Mouse (Mus musculus) forebrain, embryonic 13.5 days (tissue): ENCODE data around the gene Ttyh3. TPM values are rescaled to one million over a fixed set of nuclear protein-coding genes. Genes with fewer than 3 reads are reported as not detected.
A peak's percentile ranks its signal among the peaks of the same experiment; 100 is the strongest.

ENCODE experiments used
- ATAC-seq: fragments of 200-750 bp; cut with Nextera tagmentation; 2 replicates; pipeline ENCODE4 v1.8.0; 2017
- H3K27ac ChIP-seq: fragments of 300-500 bp; sonication (generic); 2 replicates; pipeline ENCODE4 v1.5.1; 2015; ENCODE audit warnings: inconsistent platforms, mild to moderate bottlenecking, moderate library complexity
- H3K27me3 ChIP-seq: fragments of 300-500 bp; sonication (generic); 2 replicates; pipeline ENCODE4 v1.6.1; 2015; ENCODE audit warnings: mild to moderate bottlenecking, inconsistent platforms
- H3K36me3 ChIP-seq: fragments of 300-500 bp; sonication (generic); 2 replicates; pipeline ENCODE4 v1.6.1; 2015; ENCODE audit warnings: mild to moderate bottlenecking, inconsistent platforms; ENCODE audit not compliant: poor library complexity, severe bottlenecking
- H3K4me1 ChIP-seq: fragments of 300-500 bp; sonication (generic); 2 replicates; pipeline ENCODE4 v1.6.1; 2015; ENCODE audit warnings: inconsistent platforms
- H3K4me2 ChIP-seq: fragments of 300-500 bp; sonication (generic); 2 replicates; pipeline ENCODE4 v1.6.1; 2015; ENCODE audit warnings: inconsistent platforms, mild to moderate bottlenecking, moderate library complexity
- H3K4me3 ChIP-seq: fragments of 300-500 bp; sonication (generic); 2 replicates; pipeline ENCODE4 v1.5.1; 2015; ENCODE audit warnings: mild to moderate bottlenecking, inconsistent platforms
- H3K9ac ChIP-seq: fragments of 300-500 bp; sonication (generic); 2 replicates; pipeline ENCODE4 v1.6.1; 2015; ENCODE audit warnings: mild to moderate bottlenecking, inconsistent platforms
- H3K9me3 ChIP-seq: fragments of 300-500 bp; sonication (generic); replicated peaks from 2 replicates; pipeline ENCODE4 v1.6.1; 2016; ENCODE audit warnings: inconsistent platforms
- WGBS: fragments of 180-500 bp; shearing (Covaris S2); methylation state at CpG from one replicate; pipeline ENCODE4 v1.1.7; 2015; 5-methylcytosine and 5-hydroxymethylcytosine counted together
- polyA plus RNA-seq: library from polyadenylated mRNA; unstranded; fragments of >200 nt; fragmentation: Nextera tagmentation; extraction: Ambion mirVana; gene quantifications from 2 replicates; pipeline ENCODE4 v1.2.1, GENCODE M21; 2015

The Ttyh3 gene
- polyA plus RNA-seq, 1 experiment from 2014 or later, result 59.3 TPM

DNA sequence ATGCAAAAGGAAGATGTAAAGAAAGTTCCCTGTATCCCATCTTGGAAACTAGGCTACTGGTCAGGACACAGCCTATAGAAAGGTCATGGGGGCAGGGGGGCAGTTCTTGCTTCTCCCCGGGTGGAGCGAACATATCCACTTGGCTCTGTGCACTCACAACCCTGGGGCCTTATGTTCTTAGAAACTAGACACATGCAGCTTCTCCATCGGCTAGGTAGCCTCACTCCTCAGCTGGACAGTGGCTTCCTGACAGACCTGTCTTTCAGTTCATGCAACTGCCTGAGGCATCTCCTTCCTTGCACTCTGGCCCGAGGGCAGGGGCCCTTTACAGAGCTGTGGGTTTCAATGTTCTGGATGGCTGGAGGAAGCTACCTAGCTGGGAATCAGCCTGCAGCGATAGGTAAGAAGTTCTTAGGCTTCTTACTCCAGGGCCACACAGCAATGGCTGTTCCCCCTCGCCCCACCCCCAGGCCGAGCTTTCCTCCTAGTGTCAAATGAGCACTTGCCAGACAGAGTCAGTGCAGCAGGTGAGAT, 1.1 kb upstream of the Ttyh3 start:
- Histone ChIP-seq H3K27ac (peak overlapping the region; percentile 94), H3K4me2 (peak overlapping the region; percentile 68), H3K27me3 (no peaks in the 10 kb centered on the region), H3K4me3 (peak overlapping the region; percentile 98), H3K9me3 (no peaks in the 10 kb centered on the region), H3K9ac (peak overlapping the region; percentile 61), H3K4me1 (peaks cover 46% of the 10 kb centered on the region), H3K36me3 (peaks cover 15% of the 10 kb centered on the region)
- no peak for ATAC-seq
- 66% methylated on average over 7 of the region's 7 CpGs for WGBS

DNA sequence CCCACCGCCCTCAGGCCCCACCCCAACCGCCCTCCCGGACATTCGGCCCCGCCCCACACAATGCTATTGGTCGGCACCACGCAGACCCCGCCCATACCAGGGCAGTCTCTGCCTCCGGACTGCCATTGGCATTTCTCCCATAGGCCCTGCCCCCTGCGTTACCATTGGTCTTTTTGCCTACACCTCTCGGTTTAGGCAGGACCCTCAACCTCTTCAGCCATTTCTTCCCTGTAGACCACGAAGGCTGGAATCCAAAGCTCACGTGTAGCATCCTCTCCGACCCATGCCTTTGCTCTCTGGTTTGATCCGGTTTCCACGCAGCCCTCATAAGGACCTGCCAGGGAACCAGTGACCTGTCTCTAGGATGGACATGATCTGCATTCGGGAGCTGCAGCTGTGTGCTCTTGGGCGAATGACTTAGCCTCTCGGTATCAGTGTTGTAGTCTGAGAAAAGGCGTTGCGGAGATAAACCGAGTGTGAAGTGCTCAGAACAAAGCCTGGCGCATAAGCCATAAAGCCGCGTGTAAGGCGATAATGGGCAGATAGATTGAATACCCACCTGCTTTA, 353 bp upstream of the Ttyh3 start:
- 3% methylated on average over 26 of the region's 26 CpGs for WGBS
- Histone ChIP-seq H3K9ac (peak overlapping the region; percentile 61), H3K27ac (peak overlapping the region; percentile 94), H3K36me3 (peaks cover 23% of the 10 kb centered on the region), H3K4me1 (peaks cover 54% of the 10 kb centered on the region), H3K4me2 (peak overlapping the region; percentile 68), H3K27me3 (no peaks in the 10 kb centered on the region), H3K9me3 (no peaks in the 10 kb centered on the region), H3K4me3 (peak overlapping the region; percentile 98)
- peak; percentile 92 for ATAC-seq

DNA sequence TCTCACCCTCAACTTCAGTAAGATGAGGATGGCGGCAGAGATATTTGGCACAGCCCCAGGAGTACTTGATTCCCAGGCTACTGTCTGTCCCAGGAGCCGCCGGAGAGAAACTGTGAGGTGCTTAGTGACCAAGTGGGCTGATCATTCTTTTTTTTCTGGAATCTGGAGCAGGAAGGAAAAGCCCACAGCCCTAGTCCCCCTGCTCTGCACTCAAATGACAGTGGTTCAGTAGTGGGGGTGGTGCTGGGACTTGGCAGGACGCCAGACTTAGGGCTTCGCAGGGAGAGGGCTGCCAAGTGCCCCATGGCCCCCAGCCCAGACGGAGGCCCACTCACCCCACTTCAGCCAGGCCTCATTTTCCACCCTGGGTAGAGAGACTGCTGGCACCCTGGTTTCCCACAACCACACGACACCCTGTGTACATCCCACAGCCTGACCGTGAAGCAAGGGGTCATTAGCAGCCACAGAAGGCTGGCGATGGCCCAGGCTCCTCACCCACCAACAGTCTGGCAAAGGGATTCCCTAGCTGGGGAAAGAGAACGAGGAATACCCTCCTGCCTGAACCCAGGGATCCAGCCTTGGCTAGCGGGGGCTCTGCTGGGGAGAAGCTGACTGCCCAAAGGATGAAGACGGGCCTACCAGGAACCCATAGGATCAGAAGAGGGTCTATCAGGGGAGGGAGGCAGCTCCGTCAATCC, 861 bp downstream of the Ttyh3 start:
- Histone ChIP-seq H3K27ac (peak overlapping the region; percentile 94), H3K4me1 (peaks cover 66% of the 10 kb centered on the region), H3K9me3 (no peaks in the 10 kb centered on the region), H3K4me3 (peak overlapping the region; percentile 98), H3K36me3 (peaks cover 35% of the 10 kb centered on the region), H3K4me2 (peak overlapping the region; percentile 100), H3K9ac (peak overlapping the region; percentile 100), H3K27me3 (no peaks in the 10 kb centered on the region)
- WGBS, result 0% methylated on average over 13 of the region's 13 CpGs
- peak; percentile 39 for ATAC-seq

DNA sequence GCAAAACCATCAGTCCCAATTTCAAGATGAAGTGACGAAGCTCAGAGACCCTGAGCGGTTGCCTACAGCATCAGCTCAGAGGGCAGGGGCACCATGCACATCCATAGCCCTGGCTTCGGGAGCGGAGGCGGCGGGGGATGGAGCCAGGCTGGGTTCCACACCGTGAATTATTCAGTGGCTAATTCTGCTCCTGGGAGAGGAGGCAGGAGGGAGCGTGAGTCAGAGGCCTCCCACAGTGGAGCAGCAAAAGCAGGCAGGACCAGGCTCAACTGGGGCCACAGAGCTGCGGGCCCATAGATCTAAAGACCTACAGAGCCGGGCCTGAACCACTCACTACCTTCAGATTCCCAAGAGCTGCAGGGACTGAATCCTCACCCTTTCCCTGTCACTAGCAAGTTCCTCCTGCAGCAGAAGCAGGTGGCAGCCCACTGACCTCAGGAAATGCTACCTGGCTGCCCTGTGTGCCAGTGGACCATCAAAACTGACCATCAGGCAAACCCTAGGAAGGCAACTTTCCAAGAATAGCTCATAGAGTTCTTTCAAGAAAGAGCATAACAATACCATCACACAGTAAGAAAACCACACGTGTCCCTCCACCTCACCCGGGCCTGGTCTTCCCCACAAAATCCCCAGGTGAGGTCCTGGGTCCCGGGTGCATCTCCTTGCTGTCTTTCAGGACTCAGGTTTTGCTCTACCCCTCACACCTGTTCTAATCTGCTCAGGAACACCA, 1.6 kb downstream of the Ttyh3 start:
- ATAC-seq, result no peak
- 19% methylated on average over 13 of the region's 13 CpGs for WGBS
- Histone ChIP-seq H3K27me3 (no peaks in the 10 kb centered on the region), H3K4me2 (peak overlapping the region; percentile 100), H3K4me3 (peak overlapping the region; percentile 98), H3K9me3 (no peaks in the 10 kb centered on the region), H3K9ac (peak overlapping the region; percentile 100), H3K4me1 (peaks cover 67% of the 10 kb centered on the region), H3K27ac (peak overlapping the region; percentile 94), H3K36me3 (peaks cover 41% of the 10 kb centered on the region)

DNA sequence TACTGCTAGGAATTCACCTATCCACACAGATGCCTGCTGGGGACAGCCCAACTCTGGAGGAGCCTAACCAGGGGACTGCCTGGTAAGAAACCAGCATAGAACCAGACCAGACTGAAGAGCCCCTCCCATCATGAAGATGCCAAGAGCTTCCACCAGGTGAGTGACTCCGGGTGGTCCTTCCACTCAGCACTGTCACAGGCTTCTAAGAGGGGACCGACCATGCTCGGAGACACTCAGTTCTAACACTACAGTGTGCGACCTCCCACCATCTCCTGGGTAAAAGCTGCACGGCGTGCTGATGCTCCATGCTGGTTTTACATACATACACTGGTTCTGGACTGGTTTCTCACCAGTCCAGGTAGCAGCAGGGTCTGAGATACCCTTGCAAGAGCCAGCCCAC, 2.7 kb downstream of the Ttyh3 start:
- no peaks in the 10 kb centered on the region for H3K27me3 ChIP-seq
- H3K9ac ChIP-seq, result peak overlapping the region; percentile 100
- ATAC-seq, result no peak
- peak overlapping the region; percentile 94; the same call in 1 of the 2 replicates for H3K27ac ChIP-seq
- H3K4me1 ChIP-seq, result peaks cover 78% of the 10 kb centered on the region
- 76% methylated on average over 6 of the region's 6 CpGs for WGBS
- no peaks in the 10 kb centered on the region for H3K9me3 ChIP-seq
- H3K4me3 ChIP-seq, result peak overlapping the region; percentile 98
- H3K4me2 ChIP-seq, result peak overlapping the region; percentile 100
- peaks cover 49% of the 10 kb centered on the region for H3K36me3 ChIP-seq

DNA sequence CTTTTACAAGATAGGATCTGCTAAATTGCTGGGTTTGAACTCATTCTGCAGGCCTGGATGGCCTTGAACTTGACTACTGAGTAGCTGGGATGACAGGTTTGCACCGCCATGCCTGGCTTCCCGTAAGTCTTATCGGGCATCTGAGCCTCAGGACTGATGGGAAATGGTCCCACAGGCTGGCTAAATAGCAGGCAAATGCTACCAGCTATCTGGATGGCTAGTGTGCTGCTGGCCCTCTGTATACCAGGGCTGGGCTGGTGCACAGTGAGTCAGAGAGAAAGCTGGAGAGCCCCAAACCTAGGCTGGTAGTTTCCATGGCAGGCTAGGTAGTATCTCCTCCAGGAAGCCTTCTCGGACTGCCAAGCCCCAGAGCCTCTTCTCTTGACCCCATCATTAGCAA, 3.4 kb downstream of the Ttyh3 start:
- ATAC-seq, result no peak
- no peaks in the 10 kb centered on the region for H3K9me3 ChIP-seq
- H3K27ac ChIP-seq, result peak overlapping the region; percentile 35; the same call in 1 of the 2 replicates
- H3K4me2 ChIP-seq, result peak overlapping the region; percentile 100
- WGBS, result 87% methylated on average over 4 of the region's 4 CpGs
- H3K36me3 ChIP-seq, result peaks cover 56% of the 10 kb centered on the region
- H3K4me3 ChIP-seq, result peak overlapping the region; percentile 98
- H3K9ac ChIP-seq, result peak overlapping the region; percentile 100
- peaks cover 85% of the 10 kb centered on the region for H3K4me1 ChIP-seq
- H3K27me3 ChIP-seq, result no peaks in the 10 kb centered on the region

DNA sequence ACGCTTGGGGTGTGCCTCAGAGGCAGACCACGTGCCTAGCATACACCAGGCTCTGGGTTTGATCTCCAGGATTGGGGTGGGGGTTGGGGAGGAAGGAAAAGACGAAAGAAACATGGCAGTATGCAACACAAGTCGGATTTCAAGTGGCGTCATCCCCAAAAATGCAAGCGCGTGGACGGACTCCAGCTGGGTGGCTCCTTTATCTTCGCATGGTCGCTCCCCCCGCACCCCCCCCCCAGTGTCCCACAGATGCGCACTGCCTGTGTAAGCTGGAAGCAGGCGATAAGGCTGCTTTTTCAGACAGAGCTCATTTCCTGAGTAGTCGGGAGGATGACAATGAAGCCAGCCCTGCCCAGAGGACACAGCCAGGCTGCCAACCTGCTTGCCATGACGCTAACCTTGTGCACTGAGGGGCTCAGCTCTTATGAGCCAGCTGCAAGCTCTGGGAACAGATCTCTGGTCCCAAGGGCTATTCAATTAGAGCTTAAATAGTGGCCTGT, 4.1 kb downstream of the Ttyh3 start:
- H3K4me3 ChIP-seq, result peak overlapping the region; percentile 98
- no peaks in the 10 kb centered on the region for H3K27me3 ChIP-seq
- 71% methylated on average over 15 of the region's 15 CpGs for WGBS
- peaks cover 63% of the 10 kb centered on the region for H3K36me3 ChIP-seq
- peaks cover 85% of the 10 kb centered on the region for H3K4me1 ChIP-seq
- peak overlapping the region; percentile 35; the same call in 1 of the 2 replicates for H3K27ac ChIP-seq
- ATAC-seq, result no peak
- H3K4me2 ChIP-seq, result peak overlapping the region; percentile 100
- peak overlapping the region; percentile 100 for H3K9ac ChIP-seq
- no peaks in the 10 kb centered on the region for H3K9me3 ChIP-seq

DNA sequence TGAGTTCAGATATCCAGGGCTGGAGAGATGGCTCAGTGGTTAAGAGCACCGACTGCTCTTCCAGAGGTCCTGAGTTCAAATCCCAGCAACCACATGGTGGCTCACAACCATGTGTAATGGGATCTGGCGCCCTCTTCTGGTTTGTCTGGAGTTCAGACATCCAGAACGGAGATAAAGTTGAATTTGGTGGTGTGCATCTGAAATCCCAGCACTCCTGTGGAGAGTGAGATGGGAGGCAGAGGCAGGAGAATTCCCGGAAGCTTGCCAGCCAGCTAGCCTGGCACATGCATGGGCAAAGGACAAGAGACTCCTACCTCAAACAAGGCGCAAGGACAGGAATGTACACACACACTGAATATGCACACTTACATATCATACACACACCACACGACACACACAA, 4.6 kb downstream of the Ttyh3 start:
- Histone ChIP-seq H3K4me3 (no peak overlapping the region), H3K9ac (no peak overlapping the region), H3K4me2 (peak overlapping the region; percentile 100), H3K27me3 (no peaks in the 10 kb centered on the region), H3K36me3 (peaks cover 68% of the 10 kb centered on the region), H3K4me1 (peaks cover 85% of the 10 kb centered on the region), H3K27ac (no peak overlapping the region), H3K9me3 (no peaks in the 10 kb centered on the region)
- 90% methylated on average over 6 of the region's 6 CpGs for WGBS
- no peak for ATAC-seq

DNA sequence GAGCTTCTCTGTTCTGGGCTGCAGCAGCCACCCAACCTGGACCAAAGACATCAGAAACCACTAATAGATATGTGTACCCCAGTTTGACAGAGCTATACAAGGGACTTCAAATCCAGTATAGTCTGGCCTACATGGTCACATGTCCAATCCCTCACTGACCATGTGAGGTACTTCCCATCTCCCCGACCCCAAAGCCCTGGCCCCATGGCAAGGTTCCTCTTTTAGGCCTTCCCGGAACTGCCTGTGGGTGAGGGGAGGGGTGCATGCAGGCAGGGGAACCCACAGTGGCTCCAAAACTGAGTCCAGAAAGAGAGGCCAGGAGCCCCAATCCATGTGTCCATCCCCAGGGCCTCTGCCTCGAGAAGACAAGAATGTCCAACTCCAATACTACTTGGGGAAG, 6.8 kb downstream of the Ttyh3 start:
- no peaks in the 10 kb centered on the region for H3K9me3 ChIP-seq
- H3K9ac ChIP-seq, result no peak overlapping the region
- H3K27ac ChIP-seq, result 0 out of 2 replicates have a peak overlapping the region, but pooled peaks have one; percentile 10
- H3K4me3 ChIP-seq, result no peak overlapping the region
- peaks cover 90% of the 10 kb centered on the region for H3K4me1 ChIP-seq
- peaks cover 90% of the 10 kb centered on the region for H3K36me3 ChIP-seq
- no peaks in the 10 kb centered on the region for H3K27me3 ChIP-seq
- H3K4me2 ChIP-seq, result peak overlapping the region; percentile 6; the same call in 1 of the 2 replicates
- ATAC-seq, result no peak
- WGBS, result 72% methylated on average over 3 of the region's 3 CpGs

DNA sequence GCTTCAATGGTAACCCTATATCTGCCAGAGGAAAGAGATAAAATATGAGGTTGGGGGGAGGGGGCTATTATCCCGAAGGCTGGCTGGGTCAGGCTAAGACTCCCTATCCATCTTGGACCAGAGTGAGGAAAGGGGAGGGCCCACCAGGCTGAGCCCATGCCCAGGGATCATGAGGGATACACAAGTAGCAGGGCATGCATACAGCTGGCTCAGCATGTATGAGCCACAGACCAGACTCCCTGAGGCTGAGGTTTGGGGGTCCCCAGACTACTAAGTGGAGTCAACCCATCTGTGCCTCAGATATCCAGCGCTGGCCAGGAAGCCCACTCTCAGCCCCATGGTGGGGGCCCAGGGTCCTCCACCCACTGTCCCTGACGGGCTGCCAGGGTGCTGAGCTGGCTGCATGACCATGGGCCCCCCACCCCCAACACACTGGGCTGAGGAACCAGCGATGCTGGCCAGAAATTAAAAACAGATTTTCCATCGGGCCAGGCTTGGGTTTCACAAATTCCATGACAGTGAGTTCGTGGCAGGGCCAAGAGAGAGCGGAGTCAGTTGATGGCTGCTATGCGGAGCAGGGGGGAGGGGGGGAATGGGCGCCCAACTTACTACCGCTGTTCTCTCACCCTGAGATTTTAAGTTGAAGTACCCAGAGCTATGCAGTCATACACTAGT, 7.4 kb downstream of the Ttyh3 start:
- 77% methylated on average over 10 of the region's 10 CpGs for WGBS
- H3K9me3 ChIP-seq, result no peaks in the 10 kb centered on the region
- H3K9ac ChIP-seq, result no peak overlapping the region
- peak; percentile 25; the same call in 1 of the 2 replicates for ATAC-seq
- no peak overlapping the region for H3K4me3 ChIP-seq
- peaks cover 87% of the 10 kb centered on the region for H3K4me1 ChIP-seq
- 0 out of 2 replicates have a peak overlapping the region, but pooled peaks have one; percentile 12 for H3K27ac ChIP-seq
- H3K36me3 ChIP-seq, result peaks cover 92% of the 10 kb centered on the region
- no peaks in the 10 kb centered on the region for H3K27me3 ChIP-seq
- no peak overlapping the region for H3K4me2 ChIP-seq

DNA sequence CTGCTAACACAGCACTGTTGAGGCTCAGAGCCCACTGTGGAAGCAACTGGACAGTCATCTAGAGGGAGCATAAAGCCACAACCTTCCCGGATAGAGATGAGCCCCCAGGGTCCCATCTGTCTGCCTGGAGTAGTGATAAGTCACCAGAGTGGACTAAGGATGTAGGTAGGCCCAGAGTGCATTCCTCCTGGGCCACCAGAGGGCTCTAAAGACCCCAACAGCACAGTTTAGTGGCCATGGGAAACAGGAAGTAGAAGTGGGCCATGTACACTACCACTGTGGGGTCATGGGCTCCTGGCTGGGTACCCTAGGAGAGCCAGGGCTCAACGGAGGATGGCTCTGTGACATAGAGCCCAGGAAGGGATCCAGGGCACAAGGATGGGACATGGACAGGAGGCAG, 8.0 kb downstream of the Ttyh3 start:
- H3K4me3 ChIP-seq, result no peak overlapping the region
- H3K9ac ChIP-seq, result no peak overlapping the region
- H3K9me3 ChIP-seq, result no peaks in the 10 kb centered on the region
- 0 out of 2 replicates have a peak overlapping the region, but pooled peaks have one; percentile 3 for H3K27ac ChIP-seq
- 87% methylated on average over 2 of the region's 2 CpGs for WGBS
- ATAC-seq, result no peak
- H3K4me2 ChIP-seq, result no peak overlapping the region
- H3K4me1 ChIP-seq, result peaks cover 84% of the 10 kb centered on the region
- peaks cover 95% of the 10 kb centered on the region for H3K36me3 ChIP-seq
- no peaks in the 10 kb centered on the region for H3K27me3 ChIP-seq
